Mouse (Mus musculus) cerebellum, adult 2 months (tissue): ENCODE measurements around the gene Klhl32.

Experiments used
- CTCF ChIP-seq: fragments of 200-500 bp; IDR thresholded peaks from 2 replicates; pipeline ENCODE4 v1.5.1; 2011; ENCODE audit warnings: low read depth, mild to moderate bottlenecking, control low read depth, low read length, moderate library complexity, borderline replicate concordance; ENCODE audit not compliant: insufficient read depth
- POLR2A ChIP-seq: fragments of 200-500 bp; IDR thresholded peaks from 2 replicates; pipeline ENCODE4 v1.6.1; 2011; ENCODE audit warnings: low read length, control low read depth, borderline replicate concordance; ENCODE audit not compliant: insufficient read depth

DNA sequence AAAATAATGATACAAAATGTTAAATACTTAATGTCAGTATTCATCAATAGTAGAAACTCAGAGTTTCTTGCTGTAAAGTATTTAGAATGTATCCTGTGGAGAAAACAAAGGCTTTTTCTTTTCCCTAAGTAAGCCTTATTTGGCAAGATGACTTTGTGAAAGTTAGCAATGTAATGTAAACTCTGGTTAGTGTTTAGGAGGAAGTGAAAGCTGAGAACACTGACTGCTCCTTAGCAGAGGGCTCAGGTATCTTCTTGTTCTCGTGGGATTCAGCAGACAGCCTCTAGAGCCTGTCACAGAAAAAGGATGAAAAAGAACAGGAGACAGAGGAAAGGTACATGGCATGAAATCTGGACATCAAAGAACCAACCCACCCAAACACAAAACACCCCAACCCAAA, 268.6 kb downstream of the Klhl32 start:
- no peak for TF ChIP-seq POLR2A
- TF ChIP-seq CTCF, result no peak
